Mouse (Mus musculus) kidney, postnatal 0 days (tissue): Measurements from ENCODE around the gene Pex1. TPM values are rescaled to one million over a fixed set of nuclear protein-coding genes. Genes with fewer than 3 reads are reported as not detected.
A peak's percentile ranks its signal among the peaks of the same experiment; 100 is the strongest.

Experiments used
- ATAC-seq: fragments of 200-750 bp; cut with Nextera tagmentation; replicated peaks from 2 replicates; pipeline ENCODE4 v1.8.0; 2017; ENCODE audit warnings: low read depth, moderate number of reproducible peaks, moderate TSS enrichment, moderate library complexity; ENCODE audit not compliant: low FRiP score
- DNase-seq: peaks from one replicate; pipeline ENCODE4 v3.0.0-alpha.2; 2016; ENCODE audit warnings: low spot score
- H3K27ac ChIP-seq: fragments of 300-500 bp; sonication (generic); 2 replicates; pipeline ENCODE4 v1.5.1; 2014; ENCODE audit warnings: mild to moderate bottlenecking
- H3K27me3 ChIP-seq: fragments of 300-500 bp; sonication (generic); 2 replicates; pipeline ENCODE4 v1.6.1; 2014; ENCODE audit warnings: low read length, mixed read lengths; ENCODE audit not compliant: insufficient read depth
- H3K36me3 ChIP-seq: fragments of 300-500 bp; sonication (generic); 2 replicates; pipeline ENCODE4 v1.6.1; 2014; ENCODE audit warnings: low read length, mixed read lengths; ENCODE audit not compliant: insufficient read depth
- H3K4me1 ChIP-seq: fragments of 300-500 bp; sonication (generic); replicated peaks from 2 replicates; pipeline ENCODE4 v1.6.1; 2014; ENCODE audit warnings: antibody characterized with exemption, low read length, mixed read lengths; ENCODE audit not compliant: insufficient read depth
- H3K4me2 ChIP-seq: fragments of 300-500 bp; sonication (generic); 2 replicates; pipeline ENCODE4 v1.6.1; 2014; ENCODE audit warnings: mild to moderate bottlenecking, low read length, moderate library complexity, mixed read lengths
- H3K4me3 ChIP-seq: fragments of 300-500 bp; sonication (generic); replicated peaks from 2 replicates; pipeline ENCODE4 v1.5.1; 2014; ENCODE audit warnings: low read depth, low read length
- H3K9ac ChIP-seq: fragments of 300-500 bp; sonication (generic); 2 replicates; pipeline ENCODE4 v1.6.1; 2014; ENCODE audit warnings: low read depth, low read length
- H3K9me3 ChIP-seq: fragments of 300-500 bp; sonication (generic); replicated peaks from 2 replicates; pipeline ENCODE4 v1.6.1; 2016; ENCODE audit warnings: low read length, inconsistent platforms, mixed read lengths
- CTCF ChIP-seq: IDR thresholded peaks from 2 replicates; pipeline ENCODE4 v1.5.1; 2016; ENCODE audit warnings: antibody characterized with exemption, low read depth, mild to moderate bottlenecking, moderate library complexity
- WGBS: fragments of 180-500 bp; shearing (Covaris S2); extraction: QIAGEN DNeasy Blood & Tissue Kit; methylation state at CpG from one replicate; pipeline ENCODE4 v1.1.7; 2014; 5-methylcytosine and 5-hydroxymethylcytosine counted together
- polyA plus RNA-seq: library from polyadenylated mRNA; unstranded; fragments of >200 nt; fragmentation: Nextera tagmentation; extraction: Ambion mirVana; gene quantifications from 2 replicates; pipeline ENCODE4 v1.2.1, GENCODE M21; 2015

Pex1 gene
- 16.4 and 16.6 TPM in 2 replicates for polyA plus RNA-seq

GRCm38 (mm10) chr5:3595693-3596398, at the start of gene Pex1:
Pex1 (plus strand) TSS chr5:3596066.
- DNase-seq = peak; percentile 98
- Histone ChIP-seq H3K4me2 (peak within 1 kb of the TSS; percentile 91), H3K27me3 (no peaks in the 10 kb centered on the region), H3K9me3 (no peaks in the 10 kb centered on the region), H3K4me1 (no peaks in the 10 kb centered on the region), H3K27ac (peak within 1 kb of the TSS; percentile 81), H3K4me3 (peak within 1 kb of the TSS; percentile 81), H3K9ac (peak within 1 kb of the TSS; percentile 69), H3K36me3 (0 out of 2 replicates have a peak, but pooled peaks cover 2% of the 10 kb centered on the region)
- peak; percentile 99 for ATAC-seq
- WGBS = under 1% methylated on average over 48 of the region's 50 CpGs
- TF ChIP-seq CTCF = peak; percentile 51; the same call in 1 of the 2 replicates

- no peak for TF ChIP-seq CTCF
- peaks cover 14% of the 10 kb centered on the region; the same call in 1 of the 2 replicates for H3K4me1 ChIP-seq
- H3K36me3 ChIP-seq = no peaks in the 10 kb centered on the region
- H3K9me3 ChIP-seq = no peaks in the 10 kb centered on the region
- ATAC-seq (no peak), DNase-seq (peak; percentile 46)
- no peaks in the 10 kb centered on the region for H3K27me3 ChIP-seq
- no peak overlapping the region for H3K27ac ChIP-seq
- no peak overlapping the region for H3K4me3 ChIP-seq
- H3K4me2 ChIP-seq = no peak overlapping the region
- 59% methylated on average over 1 of the region's 1 CpGs for WGBS
- H3K9ac ChIP-seq = no peak overlapping the region
These were observed 49.6 kb upstream of the Pex1 start for GRCm38 (mm10) chr5:3546226-3546625.

- Histone ChIP-seq H3K4me2 (no peak overlapping the region), H3K9ac (no peak overlapping the region), H3K9me3 (no peaks in the 10 kb centered on the region), H3K4me3 (no peak overlapping the region), H3K27ac (no peak overlapping the region), H3K4me1 (no peaks in the 10 kb centered on the region), H3K36me3 (peaks cover 13% of the 10 kb centered on the region; the same call in 1 of the 2 replicates), H3K27me3 (no peaks in the 10 kb centered on the region)
- 93% methylated on average over 1 of the region's 1 CpGs for whole genome bisulfite sequencing
- no peak for ATAC-seq
- no peak for DNase-seq
- no peak for TF ChIP-seq CTCF
These were observed 44.4 kb upstream of the Pex1 start for GRCm38 (mm10) chr5:3551481-3551880.

- H3K9ac ChIP-seq = no peak overlapping the region
- DNase-seq (no peak), ATAC-seq (no peak)
- WGBS = 72% methylated on average over 2 of the region's 2 CpGs
- no peaks in the 10 kb centered on the region for H3K27me3 ChIP-seq
- H3K27ac ChIP-seq = no peak overlapping the region
- no peak overlapping the region for H3K4me3 ChIP-seq
- H3K36me3 ChIP-seq = peaks cover 23% of the 10 kb centered on the region; the same call in 1 of the 2 replicates
- no peaks in the 10 kb centered on the region for H3K9me3 ChIP-seq
- no peak overlapping the region for H3K4me2 ChIP-seq
- H3K4me1 ChIP-seq = no peaks in the 10 kb centered on the region
- no peak for TF ChIP-seq CTCF
These were observed 41.7 kb upstream of the Pex1 start for GRCm38 (mm10) chr5:3554198-3554597.

GRCm38 (mm10) chr5:3571266-3571665, 24.6 kb upstream of the Pex1 start, which contains the start of gene 1700109H08Rik:
1700109H08Rik (plus strand) TSS chr5:3571566.
- no peak for TF ChIP-seq CTCF
- H3K4me3 ChIP-seq = no peak within 1 kb of the TSS
- no peak within 1 kb of the TSS for H3K9ac ChIP-seq
- DNase-seq = no peak
- H3K36me3 ChIP-seq = peaks cover 46% of the 10 kb centered on the region
- H3K9me3 ChIP-seq = peaks cover 5% of the 10 kb centered on the region; the same call in 1 of the 2 replicates
- WGBS = 95% methylated on average over 4 of the region's 4 CpGs
- H3K27ac ChIP-seq = no peak within 1 kb of the TSS
- ATAC-seq = no peak
- H3K4me1 ChIP-seq = no peaks in the 10 kb centered on the region
- H3K27me3 ChIP-seq = no peaks in the 10 kb centered on the region
- H3K4me2 ChIP-seq = no peak within 1 kb of the TSS

- TF ChIP-seq CTCF = no peak
- Histone ChIP-seq H3K9ac (no peak overlapping the region), H3K36me3 (peaks cover 53% of the 10 kb centered on the region), H3K27me3 (no peaks in the 10 kb centered on the region), H3K4me1 (no peaks in the 10 kb centered on the region), H3K9me3 (peaks cover 5% of the 10 kb centered on the region; the same call in 1 of the 2 replicates), H3K4me3 (no peak overlapping the region), H3K27ac (no peak overlapping the region), H3K4me2 (no peak overlapping the region)
- DNase-seq (no peak), ATAC-seq (no peak)
- WGBS = 96% methylated on average over 2 of the region's 2 CpGs
These were observed 21.0 kb upstream of the Pex1 start for GRCm38 (mm10) chr5:3574825-3575224.
